Mouse (Mus musculus) retina, postnatal 1 day (tissue): ENCODE data around the gene Pip4p1.
"Not testable (repeated sequence)": the region's sequence is repeated elsewhere in the genome, so short reads cannot be mapped to it uniquely, and the experiment has no call there.

Experiments used
- DNase-seq: peaks from one replicate; pipeline ENCODE4 v3.0.0-alpha.2; 2012

Pip4p1 gene

DNA sequence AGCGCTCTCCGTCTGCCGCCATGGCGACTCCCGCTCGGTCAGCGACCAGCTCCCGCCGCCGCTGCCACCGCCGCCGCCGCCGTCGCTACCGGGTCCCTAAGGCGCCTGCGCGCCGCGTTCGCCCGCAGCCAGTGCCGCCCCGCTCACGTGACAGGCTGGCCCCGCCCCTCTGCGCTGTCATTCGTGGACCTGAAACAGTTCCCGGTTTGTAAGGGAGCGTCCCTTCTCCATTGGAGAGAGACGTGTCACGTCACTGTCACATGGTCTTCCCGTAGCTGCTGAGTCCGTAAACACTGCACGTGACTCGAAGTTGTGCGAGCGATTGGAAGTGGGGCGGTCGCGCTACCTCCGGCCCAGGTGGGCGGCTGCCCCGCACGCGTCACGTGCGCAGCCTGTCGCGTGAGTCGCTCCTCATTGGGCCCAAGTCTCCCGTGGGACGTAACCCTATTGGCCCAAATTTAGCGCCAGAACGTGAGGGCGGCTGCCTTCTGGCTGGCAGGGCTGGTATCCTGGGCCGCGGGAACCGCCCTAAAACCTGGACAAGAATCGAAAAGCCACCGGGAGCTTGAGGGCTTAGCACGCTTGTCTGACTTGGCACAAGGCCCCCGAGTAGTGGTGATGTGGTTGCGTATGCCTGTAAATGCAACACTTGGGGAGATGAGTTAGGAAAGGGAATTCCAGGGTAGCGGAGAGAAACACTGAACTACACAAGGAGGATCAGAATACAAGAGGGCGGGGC lies at the start of gene Pip4p1, which contains the start of gene Pnp:
Gene Pip4p1, minus strand, starts transcription at position 103 of the 739 bp plus-strand sequence.
Gene Pnp, plus strand, starts transcription at position 329 of the 739 bp plus-strand sequence.
- DNase-seq, result peak; percentile 100

GRCm38 (mm10) chr14:50979631-50980030 lies 49.0 kb upstream of the Pip4p1 start:
- no peak for DNase-seq

DNA sequence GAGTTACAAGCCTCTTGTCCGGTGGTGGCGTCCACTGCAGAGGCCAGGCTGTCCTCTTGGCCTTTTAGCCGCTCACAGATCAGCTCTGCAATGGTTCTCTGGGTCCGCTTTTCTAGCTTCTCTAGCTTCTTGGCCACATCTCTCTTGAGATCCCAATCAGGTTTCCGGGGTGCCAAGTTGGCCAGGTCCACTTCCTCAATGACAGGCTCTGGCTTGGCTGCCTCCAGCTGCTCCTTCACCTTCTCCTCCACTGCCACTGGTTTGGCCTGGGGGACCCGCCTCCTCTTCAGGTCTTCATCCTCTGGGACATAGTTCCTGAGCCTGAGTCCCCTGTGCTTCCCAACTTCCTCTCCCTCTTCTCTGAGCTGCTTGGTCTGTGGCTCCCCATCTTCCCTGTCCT lies 47.8 kb upstream of the Pip4p1 start:
- not testable (repeated sequence) for DNase-seq

DNA sequence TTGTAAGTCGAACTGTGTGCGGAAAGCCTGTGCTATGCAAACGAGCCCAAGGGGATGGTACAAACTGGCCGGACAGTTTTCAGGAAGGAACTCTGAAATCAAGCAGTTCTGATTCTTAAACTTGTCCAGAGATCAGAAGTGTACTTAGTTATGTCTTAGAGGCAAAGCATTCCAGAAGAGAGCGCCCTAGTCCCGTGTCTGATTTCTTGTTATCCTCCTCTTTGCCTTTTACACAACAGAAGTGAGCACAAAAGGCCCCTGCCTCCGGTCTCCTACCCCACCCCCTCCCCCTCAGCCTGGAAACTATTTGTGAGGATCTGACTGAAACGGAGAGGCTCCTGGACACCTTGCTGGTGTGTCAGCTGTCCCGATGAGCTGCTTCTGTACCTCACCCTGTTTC lies 46.0 kb upstream of the Pip4p1 start:
- no peak for DNase-seq

- DNase-seq, result no peak
Observed at GRCm38 (mm10) chr14:50975001-50975400, 44.3 kb upstream of the Pip4p1 start.

- DNase-seq, result no peak
Observed at GRCm38 (mm10) chr14:50973700-50974099, 43.0 kb upstream of the Pip4p1 start.

DNA sequence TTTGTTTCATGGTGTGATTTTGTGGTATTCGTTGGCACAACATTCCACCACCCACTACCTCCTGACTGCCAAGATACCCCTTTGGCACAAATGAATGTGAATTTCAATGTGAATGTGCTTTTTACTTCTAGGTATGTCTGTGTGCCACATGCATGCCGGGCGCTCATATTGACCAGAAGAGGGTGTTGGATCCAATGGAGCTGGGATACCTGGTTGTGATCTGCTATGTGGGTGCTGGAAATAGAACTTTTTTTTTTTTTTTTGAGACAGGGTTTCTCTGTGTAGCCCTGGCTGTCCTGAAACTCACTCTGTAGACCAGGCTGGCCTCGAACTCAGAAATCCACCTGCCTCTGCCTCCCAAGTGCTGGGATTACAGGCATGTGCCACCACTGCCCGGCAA lies 42.4 kb upstream of the Pip4p1 start:
- DNase-seq, result not testable (repeated sequence)

DNA sequence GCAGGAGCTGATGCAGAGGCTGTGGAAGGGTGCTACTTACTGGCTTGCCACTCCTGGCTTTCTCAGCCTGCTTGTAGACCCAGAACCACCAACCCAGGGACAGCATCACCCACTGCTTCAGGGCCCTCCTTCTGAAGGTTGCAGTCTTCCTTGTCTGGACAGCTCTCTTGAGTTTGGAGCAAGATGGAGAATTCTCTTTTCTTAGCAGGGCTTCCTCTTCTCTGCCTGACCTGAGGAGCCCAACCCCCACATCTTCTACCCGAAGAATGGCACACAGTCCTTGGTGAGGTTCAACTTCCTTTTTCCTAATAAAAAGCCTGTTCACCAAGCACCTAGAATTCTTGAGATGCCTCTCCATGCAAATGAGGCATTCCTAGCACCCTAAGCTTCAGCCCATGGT lies 40.2 kb upstream of the Pip4p1 start:
- no peak for DNase-seq

DNA sequence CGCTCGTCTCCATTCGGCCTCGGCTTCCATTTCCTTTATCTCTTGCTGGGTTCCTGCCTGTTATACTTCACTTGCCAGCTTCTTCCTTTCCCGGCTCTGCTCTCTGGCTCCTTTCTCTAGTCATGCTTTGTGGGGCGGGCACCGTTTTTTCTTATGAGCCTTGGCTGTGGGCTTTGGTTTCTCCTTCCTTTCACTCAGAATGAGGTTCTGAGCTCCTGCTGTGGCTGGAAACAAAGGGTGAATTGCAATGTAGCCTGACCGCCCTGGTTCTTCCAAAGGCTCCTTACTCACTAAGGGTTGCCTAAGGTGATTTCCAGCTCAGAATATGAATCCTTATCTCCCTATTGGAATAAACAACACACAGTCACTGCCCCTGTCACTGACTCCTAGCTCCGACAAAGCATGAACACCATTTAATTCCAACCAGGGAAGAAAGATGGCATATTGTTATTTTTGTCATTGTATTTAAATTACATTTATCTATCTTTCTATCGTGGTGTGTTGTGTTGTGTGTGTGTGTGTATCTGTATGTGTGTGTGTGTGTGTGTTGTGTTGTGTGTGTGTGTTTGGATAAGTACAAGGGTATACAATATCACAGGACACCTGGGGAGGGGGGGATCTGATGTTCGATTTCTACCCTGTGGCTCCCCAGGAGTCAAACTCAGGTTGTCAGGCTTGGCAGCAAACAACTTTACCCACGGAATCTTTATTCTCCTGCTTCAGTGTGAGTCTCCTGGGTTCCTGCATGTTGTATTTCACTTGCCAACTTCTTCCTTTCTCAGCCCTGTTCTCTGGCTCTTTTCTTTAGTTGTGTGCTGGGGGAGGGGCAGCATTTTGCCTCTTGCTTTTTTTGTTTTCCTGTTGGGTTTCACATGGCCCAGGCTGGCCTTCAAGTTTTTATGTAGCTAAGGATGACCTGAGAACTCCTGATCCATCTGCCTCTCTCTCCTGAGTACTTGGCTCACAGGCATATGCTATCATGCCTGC lies 39.2 kb upstream of the Pip4p1 start:
- peak; percentile 47 for DNase-seq

GRCm38 (mm10) chr14:50969041-50969440 lies 38.4 kb upstream of the Pip4p1 start:
- DNase-seq, result peak; percentile 45

DNA sequence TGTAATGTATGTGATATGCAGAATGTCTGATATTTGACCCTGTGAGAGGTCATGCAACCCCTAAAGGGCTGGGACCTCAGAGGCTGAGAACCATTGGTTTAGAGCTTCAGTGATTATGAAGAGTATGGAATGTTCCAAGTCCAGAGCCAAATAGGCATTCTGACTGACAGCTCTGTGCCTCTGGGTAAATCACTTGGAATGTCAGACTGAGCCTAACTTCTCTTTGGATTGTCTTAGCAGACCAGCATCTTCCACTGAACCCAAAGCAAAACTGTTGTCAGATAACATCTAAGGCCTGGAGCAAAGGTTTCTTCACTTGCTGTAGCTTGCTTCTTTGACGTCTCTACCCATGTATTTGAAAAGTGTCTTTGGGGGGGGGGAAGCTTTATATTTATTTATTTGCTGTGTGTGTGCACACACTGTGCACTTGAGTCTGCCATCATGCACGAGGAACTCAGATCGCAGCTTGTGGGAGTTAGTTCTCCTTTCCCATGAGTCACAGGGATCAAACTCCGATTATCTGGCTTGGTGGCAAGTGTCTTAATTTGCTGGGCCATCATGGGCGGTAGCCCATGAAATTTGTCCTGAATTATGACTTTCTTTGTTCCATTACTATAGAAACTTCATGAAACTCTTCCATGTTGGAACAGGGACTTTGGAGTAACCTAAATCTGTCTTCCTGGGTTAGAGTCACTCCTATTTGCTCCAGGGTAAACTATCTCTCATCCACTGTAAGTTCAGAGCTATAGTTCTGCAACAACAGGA lies 37.7 kb upstream of the Pip4p1 start:
- DNase-seq, result peak; percentile 72

GRCm38 (mm10) chr14:50958289-50958995 lies 27.8 kb upstream of the Pip4p1 start:
- not testable (repeated sequence) for DNase-seq

- DNase-seq, result not testable (repeated sequence)
Observed at GRCm38 (mm10) chr14:50957146-50957545, 26.5 kb upstream of the Pip4p1 start.

GRCm38 (mm10) chr14:50956724-50957123 lies 26.1 kb upstream of the Pip4p1 start:
- not testable (repeated sequence) for DNase-seq

- peak; percentile 54 for DNase-seq
Observed at GRCm38 (mm10) chr14:50955942-50956508, 25.4 kb upstream of the Pip4p1 start, which contains the start of gene Pnp2. TSS of gene Pnp2 (plus strand) at chr14:50955992.

GRCm38 (mm10) chr14:50955487-50955886 lies 24.8 kb upstream of the Pip4p1 start:
- DNase-seq, result no peak

- DNase-seq, result not testable (repeated sequence)
Observed at GRCm38 (mm10) chr14:50945526-50945925, 14.9 kb upstream of the Pip4p1 start.

DNA sequence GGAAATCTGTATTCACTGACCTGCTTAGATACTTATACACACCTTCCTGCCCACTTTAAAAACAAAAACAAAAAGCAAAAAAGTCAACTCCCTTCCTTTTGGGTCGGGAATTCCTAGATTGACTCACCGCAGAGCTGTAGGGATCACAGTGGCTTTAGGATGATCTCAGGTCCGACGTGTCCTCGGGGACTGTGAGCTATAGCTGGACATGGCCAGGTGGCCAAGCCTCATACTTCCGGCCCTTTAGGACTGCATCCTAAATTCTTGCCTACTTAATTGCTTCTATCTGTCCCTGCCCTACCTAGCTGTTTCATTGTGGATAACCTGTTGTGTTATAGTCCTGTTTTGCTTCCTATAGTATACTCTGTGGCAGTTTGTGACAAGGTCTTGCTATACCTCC lies 14.4 kb upstream of the Pip4p1 start:
- DNase-seq, result not testable (repeated sequence)

DNA sequence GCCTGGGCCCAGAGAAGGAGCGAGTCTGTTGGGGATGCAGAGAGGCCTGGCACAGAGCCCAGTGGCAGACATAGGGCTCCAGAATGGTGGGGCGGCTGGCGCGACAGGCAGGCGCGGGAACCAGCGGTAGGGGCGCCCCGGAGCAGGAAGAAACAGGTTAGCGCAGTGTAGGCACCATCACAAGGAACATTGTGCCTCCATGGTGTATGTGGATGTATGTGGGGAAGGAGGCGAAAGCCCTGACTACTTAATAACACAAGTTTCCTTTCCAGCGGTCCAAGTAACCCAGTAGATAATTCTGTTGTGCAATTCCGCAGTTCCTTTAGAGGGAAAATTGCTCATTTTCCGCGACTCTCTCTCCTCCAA lies 14.0 kb upstream of the Pip4p1 start:
- not testable (repeated sequence) for DNase-seq

DNA sequence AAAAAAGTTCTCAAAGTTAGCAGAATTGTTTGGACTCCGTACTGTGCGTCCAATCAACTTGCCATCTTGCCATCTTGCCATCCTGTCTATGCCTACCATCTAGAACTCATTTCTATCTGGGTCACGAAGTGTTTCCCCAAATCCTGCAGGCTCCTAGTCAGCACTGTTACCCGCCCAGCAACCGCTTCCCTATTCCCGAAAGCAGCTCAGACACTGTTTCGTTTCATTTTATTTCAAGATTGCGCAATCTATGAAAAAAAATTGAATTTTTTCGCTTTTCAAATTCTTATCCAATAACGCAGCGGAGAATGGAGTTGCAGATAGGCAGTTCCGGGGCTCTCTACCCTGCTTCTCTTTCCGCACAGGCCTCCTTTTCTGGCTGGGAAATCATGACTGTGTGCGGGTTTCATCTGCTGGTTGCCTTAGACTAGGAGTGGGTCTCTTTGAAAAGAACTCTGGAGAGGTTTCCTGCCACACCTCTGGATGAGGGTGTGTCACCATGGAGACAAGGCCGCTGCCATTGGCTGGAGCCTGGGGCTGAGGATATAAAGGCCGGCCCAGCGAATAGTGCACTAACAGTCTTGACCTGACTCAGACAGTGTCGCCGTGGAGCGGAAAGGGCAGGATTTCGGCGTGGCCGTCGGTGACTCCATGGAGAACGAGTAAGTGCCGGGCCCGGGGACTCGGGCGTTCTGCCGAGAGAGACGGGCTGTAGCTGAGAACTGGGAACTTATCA lies 13.4 kb upstream of the Pip4p1 start, which contains the start of gene Gm49342:
Gene Gm49342, plus strand, starts transcription at position 586 of the 736 bp plus-strand sequence.
- DNase-seq, result peak; percentile 96

GRCm38 (mm10) chr14:50938940-50939339 lies 8.3 kb upstream of the Pip4p1 start:
- DNase-seq, result no peak
